Mouse (Mus musculus) embryo, embryonic 11.5 days (tissue): ENCODE data around the gene Rcc1.

Source experiments
- DNase-seq: peaks from one replicate; pipeline ENCODE4 v3.0.0-alpha.2; 2012; ENCODE audit warnings: low read depth, low spot score

Gene Rcc1

GRCm38 (mm10) chr4:132353481-132353885, at the start of gene Rcc1:
Gene Rcc1 (minus strand): TSS chr4:132353605.
- peak; percentile 91 for DNase-seq

- DNase-seq: no peak
Observed at GRCm38 (mm10) chr4:132401016-132401415, 47.6 kb upstream of the Rcc1 start.

- no peak for DNase-seq
Observed at GRCm38 (mm10) chr4:132398863-132399262, 45.5 kb upstream of the Rcc1 start.

GRCm38 (mm10) chr4:132398045-132398774, 44.8 kb upstream of the Rcc1 start:
- peak; percentile 37 for DNase-seq

GRCm38 (mm10) chr4:132397120-132397519, 43.7 kb upstream of the Rcc1 start:
- DNase-seq: no peak

- DNase-seq: no peak
Observed at GRCm38 (mm10) chr4:132396251-132396650, 42.8 kb upstream of the Rcc1 start.

- no peak for DNase-seq
Observed at GRCm38 (mm10) chr4:132391063-132391740, 37.8 kb upstream of the Rcc1 start.

- DNase-seq: no peak
Observed at GRCm38 (mm10) chr4:132389302-132389701, 35.9 kb upstream of the Rcc1 start.

- no peak for DNase-seq
Observed at GRCm38 (mm10) chr4:132387617-132388016, 34.2 kb upstream of the Rcc1 start.

GRCm38 (mm10) chr4:132386846-132387245, 33.4 kb upstream of the Rcc1 start:
- DNase-seq: no peak

- no peak for DNase-seq
Observed at GRCm38 (mm10) chr4:132385771-132386410, 32.5 kb upstream of the Rcc1 start.

GRCm38 (mm10) chr4:132383455-132383854, 30.1 kb upstream of the Rcc1 start:
- no peak for DNase-seq

- no peak for DNase-seq
Observed at GRCm38 (mm10) chr4:132382296-132382695, 28.9 kb upstream of the Rcc1 start.

- DNase-seq: no peak
Observed at GRCm38 (mm10) chr4:132380965-132381616, 27.7 kb upstream of the Rcc1 start.

GRCm38 (mm10) chr4:132373820-132374219, 20.4 kb upstream of the Rcc1 start:
- DNase-seq: no peak

GRCm38 (mm10) chr4:132369953-132370750, 16.7 kb upstream of the Rcc1 start:
- no peak for DNase-seq

GRCm38 (mm10) chr4:132367480-132368201, 14.2 kb upstream of the Rcc1 start:
- no peak for DNase-seq

GRCm38 (mm10) chr4:132365450-132366060, 12.2 kb upstream of the Rcc1 start:
- no peak for DNase-seq

GRCm38 (mm10) chr4:132363487-132363886, 10.1 kb upstream of the Rcc1 start:
- no peak for DNase-seq

- no peak for DNase-seq
Observed at GRCm38 (mm10) chr4:132359510-132359909, 6.1 kb upstream of the Rcc1 start.
